Mouse (Mus musculus) frontal cortex, adult (tissue): ENCODE data around the gene T2.
"Not testable (repeated sequence)": the region's sequence is repeated elsewhere in the genome, so short reads cannot be mapped to it uniquely, and the experiment has no call there.

ENCODE experiments used
- ATAC-seq: cut with Nextera tagmentation; 2 replicates; pipeline ENCODE4 v1.9.2; 2017; ENCODE audit warnings: mild to moderate bottlenecking, moderate library complexity, mixed read lengths; ENCODE audit not compliant: low TSS enrichment

T2 gene

GRCm38 (mm10) chr17:8355692-8356091, at the start of gene T2:
T2 (plus strand) TSS chr17:8355992.
- ATAC-seq = no peak

DNA sequence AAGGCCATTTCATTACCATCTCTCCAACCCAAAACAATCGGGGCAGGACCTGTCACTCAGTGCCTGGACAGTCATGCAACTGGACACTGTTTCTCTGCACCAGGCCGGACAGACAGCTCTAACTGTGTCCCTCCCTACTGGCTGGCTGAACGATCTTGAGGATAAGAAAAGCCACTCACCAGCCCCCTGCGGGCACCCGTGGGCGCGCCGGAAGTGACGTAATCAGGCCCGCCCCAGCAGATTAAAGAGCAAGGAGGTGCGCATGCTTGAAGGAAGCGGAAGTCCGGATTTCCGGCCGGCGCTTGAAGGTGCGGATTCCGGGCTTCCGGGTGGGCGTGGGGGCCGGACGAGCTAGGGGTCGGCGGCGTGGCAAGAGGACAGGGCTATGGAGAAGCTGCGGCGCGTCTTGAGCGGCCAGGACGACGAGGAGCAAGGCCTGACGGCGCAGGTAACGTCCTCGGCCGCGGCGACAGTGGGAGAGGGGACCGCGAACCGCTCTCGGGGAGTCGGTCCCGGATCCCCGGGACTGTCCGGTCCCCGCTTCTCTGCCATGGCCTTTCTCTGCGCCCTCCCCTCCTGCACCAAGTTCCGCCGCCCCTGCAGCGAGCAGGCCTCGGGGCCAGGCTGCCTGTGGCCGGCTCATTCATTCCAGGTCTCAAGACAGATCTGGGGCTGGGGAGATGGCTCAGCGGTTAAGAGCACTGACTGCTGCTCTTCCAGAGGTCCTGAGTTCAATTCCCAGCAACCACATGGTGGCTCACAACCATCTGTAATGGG, 44.8 kb upstream of the T2 start, which contains the start of gene Sft2d1:
Sft2d1 (plus strand) TSS at position 265 of the 777 bp plus-strand sequence.
- ATAC-seq = peak; percentile 96

DNA sequence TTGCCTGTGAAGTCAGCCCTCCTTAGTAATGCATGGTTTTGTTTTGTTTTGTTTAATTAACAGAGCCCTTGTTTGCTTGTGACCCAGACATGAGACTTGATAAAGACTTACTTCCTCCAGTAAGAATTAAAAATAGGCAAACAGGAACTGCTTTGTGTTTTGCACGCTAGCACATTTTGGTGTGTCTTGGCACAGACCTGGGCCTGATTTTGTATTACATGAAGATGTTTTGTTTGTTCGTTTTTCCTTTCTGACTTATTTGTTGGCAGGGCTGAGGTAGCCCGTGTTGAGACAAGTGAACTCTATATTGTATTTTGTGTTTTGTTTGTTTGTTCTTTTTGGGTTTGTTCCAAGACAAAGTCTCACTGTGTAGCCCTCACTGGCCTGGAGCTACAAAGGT, 44.0 kb upstream of the T2 start:
- ATAC-seq = no peak

- no peak for ATAC-seq
These were observed 41.8 kb upstream of the T2 start for GRCm38 (mm10) chr17:8313976-8314375.

DNA sequence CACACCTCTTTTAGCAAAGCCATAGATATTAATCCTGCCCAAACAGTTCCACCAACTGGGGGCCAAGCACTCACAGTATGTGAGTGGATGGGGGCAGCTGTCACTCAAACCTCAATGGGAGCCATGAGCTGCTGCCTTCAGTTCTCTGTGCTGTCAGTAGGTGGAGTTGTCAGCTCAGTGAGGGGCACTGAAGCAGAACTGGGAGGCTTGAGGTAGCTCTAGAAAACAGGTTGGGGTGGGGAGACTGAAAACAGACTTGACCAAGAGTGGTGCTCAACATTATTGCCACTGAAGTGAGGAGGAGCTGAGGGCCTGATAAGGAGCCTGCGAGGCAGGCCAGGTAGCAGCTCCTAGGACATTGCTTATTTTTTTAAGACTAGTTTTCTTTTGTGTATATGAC, 39.5 kb upstream of the T2 start:
- ATAC-seq = peak; percentile 65

GRCm38 (mm10) chr17:8326877-8327276, 28.9 kb upstream of the T2 start:
- not testable (repeated sequence) for ATAC-seq

DNA sequence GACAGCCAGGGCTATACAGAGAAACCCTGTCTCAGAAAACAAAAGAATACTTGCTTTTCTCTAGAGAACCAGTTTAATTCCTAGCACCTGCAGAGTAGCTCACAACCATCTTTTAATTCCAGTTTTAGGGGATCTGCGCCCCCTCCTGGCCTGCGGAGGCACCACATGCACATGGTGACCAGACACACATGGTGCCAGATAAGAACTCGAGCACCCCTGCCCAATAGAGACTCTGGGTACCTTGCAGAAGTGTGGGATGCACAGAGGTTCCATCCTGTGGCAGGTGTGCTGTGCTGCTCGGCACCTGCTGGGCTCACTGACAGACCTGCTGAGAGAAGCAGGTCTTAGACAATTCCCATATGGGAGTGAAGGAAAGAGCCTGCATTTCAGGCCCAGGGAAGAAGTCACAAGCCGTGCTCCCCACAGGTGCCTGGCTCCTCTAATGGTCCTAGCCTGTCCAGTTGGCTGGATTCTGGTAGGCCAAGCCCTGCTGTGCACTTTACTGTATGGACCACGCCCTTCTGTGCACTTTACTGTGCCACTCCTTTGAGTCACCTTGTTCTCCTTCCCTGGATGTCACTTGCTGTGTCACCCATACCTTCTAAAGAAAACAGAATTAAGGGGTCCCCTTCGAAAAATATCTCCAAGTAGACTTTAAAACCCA, 27.1 kb upstream of the T2 start:
- no peak for ATAC-seq

DNA sequence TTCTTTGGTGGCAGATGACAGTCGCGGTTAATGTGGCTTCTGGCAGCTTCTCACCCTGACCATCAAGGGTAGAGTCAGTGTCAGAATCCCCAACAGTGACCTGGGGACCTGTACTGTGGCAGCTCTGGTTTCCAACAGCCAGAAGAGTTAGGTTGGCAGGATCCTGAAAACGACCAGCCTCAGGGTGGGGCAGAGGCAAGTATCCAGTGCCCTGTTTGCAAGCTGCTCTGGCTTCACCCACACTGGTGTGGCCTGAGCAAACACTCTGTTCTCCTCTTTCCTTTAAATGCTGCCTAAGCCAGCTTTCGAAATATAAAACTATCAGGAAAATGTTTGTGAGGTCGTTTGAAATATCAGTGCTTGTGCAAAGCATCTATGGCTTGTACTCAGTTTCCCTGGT, 25.2 kb upstream of the T2 start:
- ATAC-seq = no peak

GRCm38 (mm10) chr17:8337159-8337558, 18.6 kb upstream of the T2 start, which contains the start of gene Prr18:
Prr18 (plus strand) TSS chr17:8337459.
- not testable (repeated sequence) for ATAC-seq

GRCm38 (mm10) chr17:8339666-8340374, 16.0 kb upstream of the T2 start:
- no peak for ATAC-seq

DNA sequence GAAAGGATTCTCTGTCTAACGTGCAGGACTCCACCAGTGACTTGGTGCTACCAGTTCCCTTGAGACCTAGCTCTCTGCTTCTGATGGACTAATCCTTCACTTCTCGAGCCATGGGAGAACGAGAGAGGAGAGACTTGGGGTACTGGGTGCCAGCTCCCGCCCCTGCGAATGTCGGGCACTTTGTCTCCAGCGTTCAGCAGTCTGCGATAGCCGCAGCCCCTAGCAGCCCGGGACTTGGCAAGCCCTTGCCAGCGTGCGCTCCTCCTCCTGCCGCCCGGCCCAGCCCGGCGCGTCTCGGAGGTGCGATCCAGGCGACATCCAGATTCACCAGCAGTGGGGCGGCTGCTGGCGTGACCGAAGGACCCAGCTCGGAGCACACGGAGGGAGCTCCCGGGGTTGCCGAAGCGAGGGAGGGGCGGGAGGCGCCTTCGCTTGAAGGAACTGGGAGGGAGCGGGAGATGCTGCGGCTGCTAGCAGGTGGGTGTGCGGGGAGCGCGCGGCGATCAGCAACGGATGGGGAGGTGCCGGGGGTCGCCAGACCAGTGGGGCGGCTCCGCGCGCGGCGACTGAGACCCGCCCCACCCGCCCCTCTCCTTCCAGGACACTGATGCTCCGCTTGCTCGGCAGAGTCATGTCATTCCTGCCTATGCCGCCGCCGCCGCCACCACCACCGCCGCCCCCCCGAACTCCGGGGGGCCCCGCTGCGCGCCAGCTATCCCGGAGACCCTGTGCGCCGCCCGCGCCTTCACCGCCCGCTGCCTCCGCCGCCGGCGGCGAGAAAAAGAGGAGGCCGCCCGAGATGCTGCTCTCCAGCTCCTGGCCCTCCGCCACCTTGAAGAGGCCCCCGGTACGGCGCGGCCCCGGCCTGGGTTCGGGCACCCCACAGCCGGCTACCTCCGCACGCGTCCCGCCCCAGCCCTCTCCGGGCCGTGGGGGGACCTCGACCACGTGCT, 15.1 kb upstream of the T2 start:
- peak; percentile 83 for ATAC-seq

DNA sequence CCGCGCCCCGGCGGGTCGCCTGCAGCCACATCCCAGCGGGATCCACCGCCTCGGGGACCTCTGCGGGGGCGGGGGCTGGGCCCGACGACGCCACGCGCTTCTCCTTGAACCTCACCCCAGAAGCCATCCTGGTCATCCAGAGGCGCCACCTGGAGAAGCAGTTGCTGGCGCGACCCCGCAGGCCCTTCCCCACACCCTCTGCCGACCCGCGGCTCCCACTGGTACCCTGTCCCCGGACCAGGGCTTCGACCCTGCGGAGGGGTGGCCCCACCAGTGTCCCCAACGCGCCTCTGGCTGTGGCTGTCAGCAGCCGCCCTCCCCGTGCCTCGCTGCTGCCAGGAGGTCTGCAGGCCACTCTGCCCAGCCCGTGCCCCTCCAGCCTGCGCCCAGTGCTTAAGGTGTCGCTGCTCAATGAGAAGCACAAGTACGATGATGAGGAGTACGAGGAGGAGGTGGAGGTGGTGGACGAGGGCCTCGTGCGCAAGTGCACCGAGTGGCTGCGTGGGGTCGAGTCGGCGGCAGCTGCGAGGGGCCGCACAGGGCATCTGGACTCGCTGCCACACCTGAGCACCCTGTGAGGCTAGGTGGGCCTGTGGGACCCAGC, 14.3 kb upstream of the T2 start:
- ATAC-seq = peak; percentile 15; the same call in 1 of the 2 replicates

- no peak for ATAC-seq
These were observed 13.1 kb upstream of the T2 start for GRCm38 (mm10) chr17:8342706-8343105.

GRCm38 (mm10) chr17:8343416-8343815, 12.4 kb upstream of the T2 start:
- no peak for ATAC-seq

DNA sequence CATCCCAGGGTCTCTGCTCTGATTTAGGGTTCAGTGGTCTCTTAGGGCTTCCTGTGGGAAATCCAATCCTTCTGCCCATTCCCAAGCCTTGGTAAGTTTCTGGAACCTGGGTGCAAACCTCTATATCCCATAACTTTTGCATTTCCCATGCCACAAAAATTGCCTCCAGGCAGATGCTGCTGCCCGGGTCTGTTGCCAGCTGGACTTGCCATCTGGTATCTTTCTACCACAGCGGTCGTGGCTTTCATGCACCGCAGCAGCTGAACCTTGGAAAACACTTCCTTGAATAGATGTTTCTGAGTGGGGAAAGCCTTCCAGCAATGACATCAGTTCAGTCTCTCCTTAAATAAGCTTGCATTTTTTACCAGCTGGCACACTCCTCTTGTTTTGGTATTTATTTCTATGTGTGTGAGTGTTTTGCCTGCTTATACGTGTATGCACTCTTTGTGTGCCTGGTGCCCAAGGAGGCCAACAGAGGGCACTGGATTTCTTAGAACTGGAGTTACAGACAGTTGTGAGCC, 8.0 kb upstream of the T2 start:
- ATAC-seq = no peak

DNA sequence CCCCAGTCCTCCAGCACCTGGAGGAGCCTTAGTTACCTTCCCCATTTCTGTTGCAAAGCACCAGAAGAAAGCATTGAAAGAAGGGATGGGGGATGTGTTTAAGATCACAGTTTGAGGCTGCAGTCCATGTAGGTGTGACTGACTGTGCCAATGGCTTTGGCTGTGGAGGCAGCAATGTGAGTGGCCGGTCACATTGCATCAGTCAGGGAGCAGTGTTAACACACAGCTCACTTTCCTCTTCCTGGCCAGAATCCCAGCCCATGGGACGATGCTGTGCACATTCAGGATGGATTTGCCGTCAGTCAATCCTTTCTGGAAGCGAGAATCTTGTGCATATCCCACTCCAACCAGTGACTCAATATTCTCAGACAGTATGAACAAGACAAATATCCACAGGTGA, 6.9 kb upstream of the T2 start:
- ATAC-seq = no peak

DNA sequence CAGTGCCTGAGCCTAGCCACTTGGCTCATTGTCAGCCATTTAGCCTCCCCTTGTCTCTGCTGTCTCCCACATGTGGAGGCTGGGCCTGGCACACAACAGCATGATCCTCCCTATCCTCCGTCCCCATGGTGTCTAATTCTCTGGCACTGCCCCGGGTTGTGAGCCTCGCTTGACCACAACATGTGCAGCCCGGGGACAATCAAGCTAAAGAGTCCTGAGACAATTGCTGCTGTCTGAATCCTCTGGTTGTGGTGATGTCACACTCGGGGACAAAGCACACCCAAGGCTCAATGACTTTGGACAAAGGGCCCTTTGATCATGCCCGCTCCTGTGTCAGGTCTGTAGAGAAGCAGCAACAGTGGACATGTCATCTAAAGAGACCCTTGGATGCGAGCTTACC, 4.7 kb upstream of the T2 start:
- ATAC-seq = peak; percentile 64

DNA sequence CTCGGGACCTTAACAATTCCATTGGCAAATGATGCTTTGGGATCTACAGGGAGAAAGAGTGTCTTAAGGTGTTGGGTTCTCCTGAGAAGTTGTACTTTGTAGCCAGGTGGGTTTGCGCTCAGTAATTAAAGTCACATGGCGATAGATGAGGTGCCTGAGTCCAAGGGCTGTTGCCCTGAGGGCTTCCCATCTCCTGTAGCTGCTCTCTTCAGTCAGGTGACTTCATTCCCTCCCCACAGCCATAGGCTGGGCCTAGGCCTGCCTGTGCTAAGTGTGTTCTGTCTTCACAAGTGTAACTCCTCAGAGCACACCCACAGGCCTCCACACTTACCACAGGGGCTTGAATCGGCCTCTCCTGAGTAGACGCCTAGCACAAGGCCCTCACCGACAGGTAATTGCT, 1.7 kb downstream of the T2 start:
- no peak for ATAC-seq

GRCm38 (mm10) chr17:8360876-8361275, 5.1 kb downstream of the T2 start:
- ATAC-seq = no peak

GRCm38 (mm10) chr17:8361281-8362103, 5.7 kb downstream of the T2 start:
- no peak; the same call in 1 of the 2 replicates for ATAC-seq
